Mouse (Mus musculus) kidney, embryonic 16.5 days (tissue): Measurements from ENCODE around the gene Kmt5b. TPM values are rescaled to one million over a fixed set of nuclear protein-coding genes. Genes with fewer than 3 reads are reported as not detected.

Source experiments
- ATAC-seq: fragments of 200-750 bp; cut with Nextera tagmentation; 2 replicates; pipeline ENCODE4 v1.8.0; 2017; ENCODE audit warnings: moderate TSS enrichment; ENCODE audit not compliant: low FRiP score, low TSS enrichment
- H3K27ac ChIP-seq: fragments of 300-500 bp; sonication (generic); 2 replicates; pipeline ENCODE4 v1.5.1; 2014; ENCODE audit warnings: low read length
- H3K27me3 ChIP-seq: fragments of 300-500 bp; sonication (generic); 2 replicates; pipeline ENCODE4 v1.6.1; 2014; ENCODE audit warnings: low read length, control low read depth, mixed read lengths; ENCODE audit not compliant: insufficient read depth
- H3K36me3 ChIP-seq: fragments of 300-500 bp; sonication (generic); 2 replicates; pipeline ENCODE4 v1.6.1; 2014; ENCODE audit warnings: low read length, control low read depth, mixed read lengths; ENCODE audit not compliant: insufficient read depth
- H3K4me1 ChIP-seq: fragments of 300-500 bp; sonication (generic); 2 replicates; pipeline ENCODE4 v1.6.1; 2014; ENCODE audit warnings: low read length, control low read depth, mixed read lengths; ENCODE audit not compliant: insufficient read depth
- H3K4me2 ChIP-seq: fragments of 300-500 bp; sonication (generic); replicated peaks from 2 replicates; pipeline ENCODE4 v1.6.1; 2014; ENCODE audit warnings: low read depth, low read length
- H3K4me3 ChIP-seq: fragments of 300-500 bp; sonication (generic); 2 replicates; pipeline ENCODE4 v1.5.1; 2014; ENCODE audit warnings: mild to moderate bottlenecking, low read length
- H3K9ac ChIP-seq: fragments of 300-500 bp; sonication (generic); replicated peaks from 2 replicates; pipeline ENCODE4 v1.6.1; 2014; ENCODE audit warnings: low read length
- H3K9me3 ChIP-seq: fragments of 300-500 bp; sonication (generic); 2 replicates; pipeline ENCODE4 v1.6.1; 2016; ENCODE audit warnings: low read length, control low read depth
- WGBS: fragments of 180-500 bp; shearing (Covaris S2); extraction: QIAGEN DNeasy Blood & Tissue Kit; methylation state at CpG from one replicate; pipeline ENCODE4 v1.1.7; 2014; 5-methylcytosine and 5-hydroxymethylcytosine counted together
- polyA plus RNA-seq: library from polyadenylated mRNA; unstranded; fragments of >200 nt; fragmentation: Nextera tagmentation; extraction: Ambion mirVana; gene quantifications from 2 replicates; pipeline ENCODE4 v1.2.1, GENCODE M21; 2015

Kmt5b gene
- polyA plus RNA-seq, 1 experiment from 2014 or later: 28.1 TPM

DNA sequence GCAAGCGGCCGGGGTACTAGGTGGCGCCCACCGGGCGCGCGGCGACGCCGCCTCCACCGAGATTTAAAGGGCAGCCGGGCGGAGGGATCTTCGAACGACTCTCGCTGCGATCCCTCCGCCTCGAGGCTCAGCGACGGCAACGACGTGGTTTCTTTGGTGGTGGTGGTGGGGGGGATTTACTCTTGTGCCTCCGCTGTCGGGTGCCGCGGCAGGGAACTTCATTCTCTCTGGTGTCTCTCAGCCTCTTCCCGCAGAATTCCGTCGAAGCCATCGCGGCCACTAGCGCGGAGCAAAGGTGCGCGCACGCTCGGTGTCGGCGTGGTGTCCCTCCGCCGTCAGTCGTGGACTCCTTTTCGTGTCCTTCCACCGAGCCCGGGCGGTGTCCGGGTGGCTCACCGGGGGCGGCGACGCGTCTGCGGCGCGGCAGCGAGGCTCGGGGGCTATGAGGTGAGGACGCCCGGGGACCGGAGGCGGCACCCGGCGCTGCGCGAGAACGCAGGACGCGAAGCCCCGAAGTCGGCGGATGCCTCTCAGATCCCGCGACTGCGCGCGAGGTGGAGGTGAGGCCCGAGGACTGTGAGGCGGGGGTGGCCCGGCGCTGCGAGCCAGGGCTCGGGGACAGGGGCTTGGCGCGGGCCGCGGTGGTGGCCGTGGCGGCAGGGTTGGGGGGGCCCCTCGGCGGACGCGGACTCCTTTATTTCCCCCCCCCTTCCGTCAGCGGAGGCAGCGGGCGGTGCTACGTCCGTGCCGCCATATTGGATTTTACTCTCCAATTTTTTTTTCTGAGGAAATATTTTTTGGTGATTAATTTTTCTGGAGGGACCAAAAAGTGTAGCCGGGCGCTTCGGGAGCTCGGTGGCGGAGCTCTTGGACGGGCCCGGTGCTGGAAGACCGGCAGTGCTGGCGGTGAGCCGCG, 818 bp downstream of the Kmt5b start:
- Histone ChIP-seq H3K4me2 (peak overlapping the region; percentile 83), H3K4me3 (peak overlapping the region; percentile 85), H3K4me1 (peaks cover 11% of the 10 kb centered on the region), H3K36me3 (no peaks in the 10 kb centered on the region), H3K9me3 (no peaks in the 10 kb centered on the region), H3K27me3 (no peaks in the 10 kb centered on the region), H3K27ac (peak overlapping the region; percentile 100), H3K9ac (peak overlapping the region; percentile 100)
- WGBS: under 1% methylated on average over 96 of the region's 111 CpGs
- ATAC-seq: peak; percentile 64

GRCm38 (mm10) chr19:3768697-3769383, 1.6 kb downstream of the Kmt5b start:
- Histone ChIP-seq H3K9ac (peak overlapping the region; percentile 100), H3K27me3 (no peaks in the 10 kb centered on the region)
- ATAC-seq: peak; percentile 92

GRCm38 (mm10) chr19:3769533-3769932, 2.3 kb downstream of the Kmt5b start:
- peaks cover 11% of the 10 kb centered on the region for H3K4me1 ChIP-seq
- peak overlapping the region; percentile 83 for H3K4me2 ChIP-seq
- peak overlapping the region; percentile 85 for H3K4me3 ChIP-seq
- H3K9ac ChIP-seq: no peak overlapping the region
- ATAC-seq: no peak
- no peaks in the 10 kb centered on the region for H3K9me3 ChIP-seq
- WGBS: 87% methylated on average over 6 of the region's 6 CpGs
- H3K36me3 ChIP-seq: no peaks in the 10 kb centered on the region
- H3K27me3 ChIP-seq: no peaks in the 10 kb centered on the region
- H3K27ac ChIP-seq: no peak overlapping the region

More at GRCm38 (mm10) chr19:3768697-3769383, 1.6 kb downstream of the Kmt5b start:
- 1% methylated on average over 32 of the region's 60 CpGs for WGBS
- Histone ChIP-seq H3K4me1 (peaks cover 11% of the 10 kb centered on the region), H3K36me3 (no peaks in the 10 kb centered on the region), H3K9me3 (no peaks in the 10 kb centered on the region), H3K4me2 (peak overlapping the region; percentile 83), H3K4me3 (peak overlapping the region; percentile 85), H3K27ac (peak overlapping the region; percentile 100)

- ATAC-seq: no peak
- H3K9me3 ChIP-seq: no peaks in the 10 kb centered on the region
- no peak overlapping the region for H3K4me3 ChIP-seq
- no peak overlapping the region for H3K9ac ChIP-seq
- H3K36me3 ChIP-seq: no peaks in the 10 kb centered on the region
- no peaks in the 10 kb centered on the region for H3K27me3 ChIP-seq
- no peak overlapping the region for H3K4me2 ChIP-seq
- WGBS: 67% methylated on average over 2 of the region's 2 CpGs
- H3K27ac ChIP-seq: no peak overlapping the region
- H3K4me1 ChIP-seq: peaks cover 13% of the 10 kb centered on the region
Observed at GRCm38 (mm10) chr19:3774159-3774558, 6.9 kb downstream of the Kmt5b start.

- Histone ChIP-seq H3K4me1 (0 out of 2 replicates have a peak, but pooled peaks cover 2% of the 10 kb centered on the region), H3K4me3 (no peak overlapping the region), H3K27ac (no peak overlapping the region), H3K9ac (no peak overlapping the region), H3K9me3 (no peaks in the 10 kb centered on the region), H3K4me2 (no peak overlapping the region), H3K36me3 (peaks cover 15% of the 10 kb centered on the region), H3K27me3 (no peaks in the 10 kb centered on the region)
- WGBS: 92% methylated on average over 8 of the region's 8 CpGs
- no peak for ATAC-seq
Observed at GRCm38 (mm10) chr19:3778713-3779112, 11.5 kb downstream of the Kmt5b start.

- Histone ChIP-seq H3K9me3 (no peaks in the 10 kb centered on the region), H3K4me3 (no peak overlapping the region), H3K4me1 (no peaks in the 10 kb centered on the region), H3K27ac (no peak overlapping the region), H3K9ac (no peak overlapping the region), H3K27me3 (no peaks in the 10 kb centered on the region), H3K36me3 (peaks cover 33% of the 10 kb centered on the region), H3K4me2 (no peak overlapping the region)
- ATAC-seq: no peak
- 94% methylated on average over 1 of the region's 1 CpGs for WGBS
Observed at GRCm38 (mm10) chr19:3790077-3790476, 22.9 kb downstream of the Kmt5b start.

- 90% methylated on average over 7 of the region's 7 CpGs for WGBS
- no peaks in the 10 kb centered on the region for H3K4me1 ChIP-seq
Observed at GRCm38 (mm10) chr19:3805526-3805925, 38.3 kb downstream of the Kmt5b start.

DNA sequence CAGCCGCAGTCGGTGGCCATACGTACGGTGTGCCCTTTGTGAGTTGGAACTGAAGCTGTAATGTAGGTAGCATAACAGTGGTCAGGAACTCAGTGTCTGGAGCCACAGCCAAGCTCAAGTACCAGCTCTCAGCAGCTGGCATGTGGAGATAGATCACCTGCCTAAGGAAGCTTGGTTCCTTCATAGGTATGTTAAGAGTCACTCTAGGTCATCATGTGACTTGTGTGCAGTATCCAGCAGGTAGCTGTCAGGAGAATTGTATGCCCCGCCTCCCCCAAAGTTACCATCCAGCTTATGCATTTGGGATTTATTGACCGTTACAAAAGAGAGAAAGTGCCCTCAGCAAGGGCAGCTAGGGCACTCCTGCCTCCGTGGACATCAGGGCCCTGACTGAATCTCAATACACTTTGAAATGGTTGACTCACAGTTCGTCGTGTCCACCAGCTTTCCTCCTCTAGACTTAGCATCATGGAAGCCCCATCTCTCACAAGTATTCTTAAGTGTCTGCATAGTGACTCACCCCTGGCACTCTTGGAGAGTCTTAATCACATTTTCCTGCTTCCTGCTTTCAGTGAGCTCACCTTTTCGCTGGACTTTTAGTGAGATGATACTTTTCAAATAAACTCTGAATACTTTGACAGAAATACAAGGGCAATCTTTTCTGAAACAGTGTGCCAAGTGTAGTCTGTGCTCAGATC, 43.5 kb downstream of the Kmt5b start:
- no peak overlapping the region for H3K9ac ChIP-seq
- H3K36me3 ChIP-seq: peaks cover 66% of the 10 kb centered on the region
- WGBS: 88% methylated on average over 10 of the region's 10 CpGs
- ATAC-seq: no peak
- H3K4me3 ChIP-seq: no peak overlapping the region
- H3K4me2 ChIP-seq: no peak overlapping the region
- no peaks in the 10 kb centered on the region for H3K9me3 ChIP-seq
- H3K27ac ChIP-seq: 0 out of 2 replicates have a peak overlapping the region, but pooled peaks have one; percentile 18
- H3K4me1 ChIP-seq: no peaks in the 10 kb centered on the region
- no peaks in the 10 kb centered on the region for H3K27me3 ChIP-seq

More at GRCm38 (mm10) chr19:3805526-3805925, 38.3 kb downstream of the Kmt5b start:
- Histone ChIP-seq H3K9ac (no peak overlapping the region), H3K4me3 (no peak overlapping the region), H3K36me3 (peaks cover 80% of the 10 kb centered on the region), H3K4me2 (no peak overlapping the region), H3K9me3 (no peaks in the 10 kb centered on the region), H3K27me3 (no peaks in the 10 kb centered on the region), H3K27ac (no peak overlapping the region)
- no peak for ATAC-seq

DNA sequence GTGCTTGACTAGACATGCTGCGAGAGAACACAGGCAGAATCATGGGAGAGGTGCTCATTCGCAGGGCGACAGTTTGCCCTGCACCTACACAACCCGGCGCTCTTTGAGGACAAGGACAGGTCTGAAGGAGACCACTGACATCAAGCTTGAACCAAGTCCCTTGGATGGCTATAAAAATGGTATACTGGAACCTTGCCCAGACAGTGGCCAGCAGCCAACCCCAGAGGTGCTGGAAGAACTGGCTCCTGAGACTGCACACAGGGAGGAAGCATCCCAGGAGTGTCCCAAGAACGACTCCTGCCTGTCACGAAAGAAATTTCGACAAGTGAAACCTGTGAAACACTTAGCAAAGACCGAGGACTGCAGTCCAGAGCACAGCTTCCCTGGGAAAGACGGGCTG, 47.2 kb downstream of the Kmt5b start:
- Histone ChIP-seq H3K27ac (no peak overlapping the region), H3K9me3 (no peaks in the 10 kb centered on the region), H3K9ac (no peak overlapping the region), H3K36me3 (peaks cover 40% of the 10 kb centered on the region), H3K4me1 (no peaks in the 10 kb centered on the region), H3K4me3 (no peak overlapping the region), H3K27me3 (no peaks in the 10 kb centered on the region), H3K4me2 (no peak overlapping the region)
- ATAC-seq: no peak
- WGBS: 92% methylated on average over 10 of the region's 10 CpGs
